Mouse (Mus musculus) heart, adult 11 months (tissue): ENCODE results near the gene Apob.
A peak's percentile ranks its signal among the peaks of the same experiment; 100 is the strongest.

Source experiments
- DNase-seq: peaks from one replicate; pipeline ENCODE4 v3.0.0; 2022

Gene Apob

GRCm38 (mm10) chr12:8038081-8038730 lies 60.8 kb downstream of the Apob start:
- peak; percentile 63 for DNase-seq

DNA sequence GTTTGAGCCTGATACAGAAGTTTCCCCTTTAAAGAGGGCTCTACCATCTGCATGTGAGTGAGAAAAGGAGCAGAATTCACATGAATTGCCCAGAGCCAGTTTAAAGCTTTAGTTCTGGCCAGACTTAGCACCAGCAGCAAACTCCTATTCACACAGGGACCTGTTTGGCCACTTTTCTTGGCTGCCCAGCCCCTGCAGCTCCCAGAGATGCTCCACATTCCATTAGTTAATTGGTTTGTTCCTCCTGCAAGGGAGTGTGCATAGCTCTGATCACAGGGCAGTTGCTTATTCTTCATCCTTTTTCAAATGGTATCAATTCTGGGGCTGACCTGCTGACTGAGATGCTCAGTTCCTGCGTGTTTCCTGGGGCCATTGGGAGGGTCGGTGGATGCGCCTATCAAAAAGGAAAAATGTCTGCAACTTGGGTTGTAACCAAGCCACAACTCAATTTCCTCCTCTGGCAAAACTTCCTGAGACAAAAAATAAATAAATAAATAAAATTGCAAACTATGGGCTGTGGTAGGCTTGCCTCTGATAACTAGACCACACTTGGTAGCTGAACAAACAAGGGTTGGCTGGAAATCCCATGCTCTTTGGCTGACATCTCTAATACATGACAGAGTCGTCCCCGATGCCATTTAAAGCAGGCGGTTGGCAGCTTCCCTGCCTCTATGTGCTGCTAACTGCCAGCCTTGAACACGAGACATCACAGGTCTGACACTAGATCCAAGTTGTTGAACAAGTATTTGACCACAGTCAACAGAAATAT lies 65.4 kb downstream of the Apob start:
- peak; percentile 75 for DNase-seq

DNA sequence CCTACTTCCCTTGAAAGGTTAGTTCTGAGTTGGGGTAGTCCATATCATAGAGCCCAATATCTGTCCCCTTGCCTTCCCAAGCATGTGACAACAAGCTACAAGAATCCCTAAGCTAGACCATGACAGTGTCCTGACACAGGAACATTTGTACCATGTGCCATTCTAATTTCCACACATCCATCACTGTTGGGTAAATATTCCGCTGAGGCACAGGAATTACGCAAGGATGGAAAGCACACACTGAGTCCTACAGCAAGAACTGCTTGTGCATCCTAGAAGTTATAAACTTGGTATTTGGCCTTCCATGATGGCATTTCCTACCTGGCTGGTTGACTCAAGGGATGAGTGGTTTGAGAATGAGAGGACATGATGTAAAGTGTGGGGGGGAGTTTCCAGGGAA lies 69.6 kb downstream of the Apob start:
- DNase-seq = peak; percentile 49

DNA sequence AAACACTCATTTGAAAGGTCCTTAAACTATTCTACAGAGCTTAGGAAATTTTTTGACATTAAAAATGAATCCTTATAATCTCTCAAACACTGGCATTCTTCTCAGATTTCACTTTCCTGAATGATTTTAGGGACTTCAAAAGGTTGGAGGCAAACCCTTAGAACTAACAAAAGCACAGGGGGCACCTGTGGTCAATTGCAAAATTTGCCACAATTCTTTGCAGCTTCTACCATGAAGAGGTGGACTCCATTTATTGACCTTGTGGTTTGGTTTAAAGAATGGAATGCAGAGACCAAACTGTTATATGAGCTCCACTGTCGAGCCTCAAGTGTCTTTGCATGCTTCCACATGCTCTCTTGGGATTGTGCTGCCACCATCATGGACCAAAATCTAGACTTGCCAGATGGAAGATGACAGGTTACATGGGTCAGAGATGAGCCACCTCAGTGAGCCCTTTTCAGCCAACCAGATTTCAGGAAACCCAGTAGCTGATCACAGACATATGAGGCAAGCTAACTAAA lies 70.4 kb downstream of the Apob start:
- peak; percentile 29 for DNase-seq

DNA sequence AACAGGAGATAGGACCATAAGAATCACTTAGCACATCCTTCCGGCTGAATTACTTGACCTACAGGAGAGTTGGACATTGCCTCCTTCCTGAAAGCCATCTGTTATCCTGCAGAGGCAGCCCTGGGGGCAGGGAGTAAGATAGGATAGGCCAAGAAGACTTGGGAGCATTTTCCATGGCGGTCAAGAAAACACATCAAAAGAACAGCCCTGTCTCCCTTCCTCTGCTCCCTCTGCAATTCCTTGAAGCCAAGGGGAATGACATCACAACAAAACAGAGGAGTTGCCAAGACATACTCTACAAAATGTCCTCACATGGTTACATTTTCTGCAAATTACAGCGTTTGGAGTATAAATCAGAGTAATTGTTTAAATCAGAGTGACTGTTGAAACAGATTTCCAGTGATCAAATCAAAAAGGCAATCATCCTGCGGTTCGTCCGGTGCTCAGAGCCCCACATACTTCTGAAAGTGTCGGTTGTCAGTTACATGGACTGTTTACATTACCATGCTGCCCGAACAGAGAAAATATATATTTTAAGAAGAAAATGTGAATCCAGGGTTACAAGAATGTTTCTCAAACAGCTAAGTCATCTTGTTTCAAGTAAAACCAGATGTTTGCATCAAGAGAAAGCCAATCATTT lies 78.7 kb downstream of the Apob start:
- peak; percentile 73 for DNase-seq

- DNase-seq = peak; percentile 84
Observed at GRCm38 (mm10) chr12:8059576-8059975, 82.1 kb downstream of the Apob start.

DNA sequence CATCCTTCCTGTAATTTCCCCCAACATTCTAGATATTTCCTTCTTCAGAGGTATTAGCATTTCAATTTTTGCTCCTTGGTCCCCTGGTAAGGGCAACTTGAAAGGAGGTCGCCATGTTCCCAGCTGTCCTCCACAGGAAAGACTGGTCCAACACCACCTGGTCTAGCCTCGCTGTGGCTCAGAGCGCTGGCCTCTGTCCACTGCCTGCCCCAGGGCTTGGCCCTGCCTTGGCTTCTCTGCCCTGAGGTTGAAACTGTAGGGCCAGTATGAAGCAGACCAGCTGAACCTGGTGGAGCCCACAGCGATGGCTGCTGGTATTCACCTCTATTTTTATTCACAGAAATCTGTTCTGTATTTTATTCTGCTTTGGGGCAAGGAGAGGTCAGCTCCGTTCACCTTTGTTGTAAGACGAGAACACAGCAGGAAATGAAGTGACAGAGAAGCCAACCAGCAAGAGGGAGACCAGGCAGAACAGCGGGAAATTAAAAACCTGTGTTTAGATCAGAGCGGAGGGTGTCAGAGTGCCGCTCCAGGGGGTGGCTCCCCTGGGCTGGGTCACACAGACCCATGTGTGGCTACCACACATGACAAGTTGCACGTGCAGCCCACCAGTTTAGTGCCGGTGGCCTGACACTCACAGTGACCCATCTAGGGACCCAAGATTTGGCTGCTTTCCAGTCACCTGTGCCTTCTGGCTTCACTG lies 86.1 kb downstream of the Apob start:
- peak; percentile 80 for DNase-seq
